Mouse (Mus musculus): Measurements from ENCODE around the gene Atp8b5. TPM values are rescaled to one million over a fixed set of nuclear protein-coding genes. Genes with fewer than 3 reads are reported as not detected.

Gene Atp8b5
- total RNA-seq, 1 experiment from 2014 or later, result 0.79 TPM

DNA sequence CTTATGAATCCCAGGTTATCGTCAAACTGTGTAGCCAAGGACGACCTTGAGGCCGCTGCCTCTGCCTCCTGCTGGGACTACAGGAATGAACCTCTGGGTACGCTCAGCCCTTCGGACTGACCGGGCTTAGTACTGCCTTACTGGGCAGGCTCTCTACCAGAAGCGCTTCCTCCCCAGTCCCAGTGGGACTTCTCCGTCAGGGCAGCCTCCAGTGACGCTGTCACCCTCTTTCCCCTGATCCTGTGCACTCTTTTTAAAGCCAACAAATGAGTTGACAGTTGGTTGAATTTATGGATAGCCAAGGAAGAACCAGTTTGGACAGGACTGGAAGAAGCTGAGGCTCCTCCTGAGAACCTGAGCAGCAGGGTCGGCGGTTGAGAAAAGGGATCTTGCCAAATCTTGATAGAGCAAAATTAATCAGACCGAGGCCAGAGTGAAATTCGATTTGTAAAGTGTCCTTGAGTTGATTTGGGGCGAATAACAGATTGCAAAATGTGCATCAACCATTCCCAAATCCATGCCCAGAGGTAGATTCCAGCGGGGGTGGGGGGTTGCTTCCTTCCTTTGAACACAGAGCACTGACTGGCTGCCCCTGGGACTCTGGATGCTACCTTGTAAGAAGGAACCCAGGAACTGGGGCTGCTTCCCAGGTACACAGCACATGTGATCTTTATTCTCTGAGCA, 152.2 kb downstream of the Atp8b5 start:
- ATAC-seq (replicated peaks in 1 of 2; ENCODE audit: insufficient read depth in 1 of 2, low FRiP score in 2 of 2, low TSS enrichment in 1 of 2, low read depth in 1 of 2, poor library complexity in 2 of 2, severe bottlenecking in 2 of 2), result no peak

DNA sequence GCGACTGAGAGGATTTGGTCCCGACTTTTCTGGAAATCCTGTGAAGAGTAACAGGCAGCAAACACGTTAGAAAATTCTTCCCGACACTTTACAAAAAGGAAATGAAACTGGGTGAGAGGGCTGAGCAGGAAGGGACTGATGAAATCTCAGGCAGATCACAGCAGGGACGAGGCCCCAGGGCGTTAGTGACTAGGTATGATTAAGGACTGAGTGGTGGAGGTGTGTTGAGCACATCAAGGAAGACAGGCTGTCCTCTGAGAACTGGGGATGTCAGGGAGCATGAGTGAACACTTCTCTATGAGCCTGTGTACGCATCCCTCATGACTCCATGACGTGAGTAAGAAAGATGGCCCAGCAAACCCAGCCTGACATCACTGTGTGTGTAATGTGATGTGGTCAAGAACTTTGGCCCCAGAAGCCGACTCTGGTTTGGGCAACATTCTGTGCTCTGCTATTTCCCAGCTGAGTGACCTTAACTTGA, 152.9 kb downstream of the Atp8b5 start:
- ATAC-seq (replicated peaks in 1 of 2; ENCODE audit: insufficient read depth in 1 of 2, low FRiP score in 2 of 2, low TSS enrichment in 1 of 2, low read depth in 1 of 2, poor library complexity in 2 of 2, severe bottlenecking in 2 of 2), result no peak

DNA sequence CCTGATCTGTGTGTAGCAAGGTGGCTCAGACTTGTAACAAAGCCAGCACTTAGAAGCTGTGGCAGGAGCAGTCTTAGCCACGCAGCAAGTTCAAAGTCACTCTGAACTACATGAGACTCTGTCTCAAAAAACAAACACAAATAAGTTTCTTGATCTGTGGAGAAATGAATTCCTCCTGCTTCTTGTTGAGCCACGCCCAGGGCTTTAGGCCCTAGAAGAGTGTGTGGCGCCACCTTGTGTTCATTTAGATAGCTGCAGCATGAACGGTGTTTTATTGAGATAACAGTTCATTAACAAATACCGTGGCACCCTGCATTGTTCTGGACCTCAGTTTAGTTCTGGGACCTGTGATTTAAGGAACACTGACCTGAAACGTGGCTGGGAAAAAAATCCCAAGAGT, 153.3 kb downstream of the Atp8b5 start:
- ATAC-seq (replicated peaks in 1 of 2; ENCODE audit: insufficient read depth in 1 of 2, low FRiP score in 2 of 2, low TSS enrichment in 1 of 2, low read depth in 1 of 2, poor library complexity in 2 of 2, severe bottlenecking in 2 of 2), result peak; percentile 63 to 66; a peak in 3 of 4 replicates

DNA sequence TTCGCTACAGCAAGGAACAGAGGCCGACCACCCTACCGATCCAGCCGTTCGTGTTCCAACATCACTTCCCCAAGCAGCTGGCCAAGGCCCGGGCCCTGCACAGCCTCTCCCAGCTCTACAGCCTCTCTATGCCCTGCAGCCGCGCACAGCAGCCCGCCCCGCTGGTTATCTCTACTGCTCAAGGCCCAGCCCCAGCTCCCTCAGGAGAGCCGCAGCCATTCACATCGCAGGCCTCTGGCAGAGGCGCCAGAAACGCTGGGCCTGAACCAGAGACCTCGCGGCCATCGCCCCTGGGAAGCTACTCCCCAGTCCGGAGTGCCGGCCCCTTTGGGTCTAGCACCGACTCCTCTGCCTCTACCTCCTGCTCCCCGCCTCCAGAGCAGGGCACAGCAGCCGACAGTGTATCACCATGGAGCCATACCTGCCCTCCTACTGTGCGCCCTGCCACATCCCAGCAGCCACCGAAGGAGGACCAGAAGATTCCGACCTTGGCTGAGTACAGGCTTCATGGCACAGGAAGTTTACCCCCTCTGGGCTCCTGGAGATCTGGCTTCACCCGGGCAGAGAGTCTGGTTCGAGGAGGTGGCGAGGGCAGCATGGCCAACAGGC, 154.8 kb downstream of the Atp8b5 start:
- no peak for ATAC-seq (replicated peaks in 1 of 2; ENCODE audit: insufficient read depth in 1 of 2, low FRiP score in 2 of 2, low TSS enrichment in 1 of 2, low read depth in 1 of 2, poor library complexity in 2 of 2, severe bottlenecking in 2 of 2)

Other genes starting within 250 kb of the Atp8b5 start
- gene Pigo, start 241.3 kb upstream of the Atp8b5 start, total RNA-seq (2017), result 5.9 and 11.4 TPM in 2 replicates
- gene Stoml2, start 235.4 kb upstream of the Atp8b5 start, total RNA-seq (2017), result 94.2 and 140 TPM in 2 replicates
- 2.3 and 6.2 TPM in 2 replicates for gene Fam214b, start 220.9 kb upstream of the Atp8b5 start, total RNA-seq (2017)
- gene Unc13b, start 208.2 kb upstream of the Atp8b5 start, total RNA-seq (2017), result 5.0 and 7.6 TPM in 2 replicates
- gene Rusc2, start 114.8 kb downstream of the Atp8b5 start, total RNA-seq (2017), result 2.8 and 4.8 TPM in 2 replicates
- gene Fam166b, start 162.0 kb downstream of the Atp8b5 start, total RNA-seq (2017), result not detected in 2 replicates
- gene Tesk1, start 174.8 kb downstream of the Atp8b5 start, total RNA-seq (2017), result 12.0 and 17.6 TPM in 2 replicates
- gene Cd72, start 187.5 kb downstream of the Atp8b5 start, total RNA-seq (2017), result 91.6 and 153 TPM in 2 replicates
- gene Sit1, start 216.6 kb downstream of the Atp8b5 start, total RNA-seq (2017), result not detected in 2 replicates
- 45.7 and 55.6 TPM in 2 replicates for gene Ccdc107, start 225.7 kb downstream of the Atp8b5 start, total RNA-seq (2017)
- 66.5 and 76.9 TPM in 2 replicates for gene Arhgef39, start 232.5 kb downstream of the Atp8b5 start, total RNA-seq (2017)
- gene Car9, start 239.8 kb downstream of the Atp8b5 start, total RNA-seq (2017), result 2.4 and 10.6 TPM in 2 replicates